Mouse (Mus musculus) effector memory CD4-positive, alpha-beta T cell, adult 5 months (primary cell): ENCODE measurements around the gene Smco3. TPM values are rescaled to one million over a fixed set of nuclear protein-coding genes. Genes with fewer than 3 reads are reported as not detected.

Source experiments
- polyA plus RNA-seq: library from polyadenylated mRNA; unstranded; fragments of 100-300 nt; shearing (Covaris generic); gene quantifications from one replicate; pipeline ENCODE4 v1.2.1, GENCODE M21; 2017

The Smco3 gene
- polyA plus RNA-seq: not detected

DNA sequence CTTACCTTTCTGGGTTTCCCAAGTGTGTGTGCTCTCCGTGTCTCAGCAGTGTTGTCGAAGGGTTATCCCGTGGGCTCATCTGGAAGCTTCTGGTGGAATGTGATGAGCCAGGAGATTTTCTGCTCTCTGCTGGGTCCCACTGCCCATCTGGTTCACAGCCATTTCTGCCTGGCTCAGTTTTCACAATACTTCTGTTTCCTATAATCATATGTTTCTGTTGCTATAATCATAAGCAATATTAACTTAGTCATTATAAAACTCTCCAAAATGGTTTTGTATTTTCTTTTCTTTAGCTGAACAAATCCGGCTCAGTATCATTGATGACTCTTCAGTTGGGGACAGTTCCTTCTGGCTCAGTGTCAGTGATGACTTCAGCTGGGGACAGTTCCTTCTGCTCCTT is at the start of gene Smco3:
Gene Smco3, minus strand, starts transcription at position 101 of the 400 bp plus-strand sequence.

DNA sequence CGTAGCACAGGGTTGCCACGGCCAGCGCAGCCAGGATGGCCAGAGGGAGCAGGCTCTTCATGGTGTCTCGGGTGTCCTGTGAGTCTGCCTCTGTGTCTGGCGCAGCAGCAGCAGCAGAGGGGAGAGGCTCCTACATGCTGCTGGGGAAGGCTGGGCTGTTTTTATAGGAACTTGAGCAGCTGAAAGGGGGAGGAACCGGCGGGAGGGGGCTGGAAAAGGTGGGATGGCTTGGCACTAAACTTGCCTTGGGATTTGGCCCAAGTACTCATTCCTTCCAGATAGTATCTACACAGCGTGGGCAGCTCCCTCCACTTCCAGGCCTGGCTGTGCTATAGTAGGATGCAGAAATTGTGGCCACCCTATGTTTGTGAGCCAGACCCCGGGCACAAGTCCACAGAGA is 40.4 kb upstream of the Smco3 start, which contains the start of gene Mgp:
Gene Mgp, minus strand, starts transcription at position 154 of the 400 bp plus-strand sequence.

GRCm38 (mm10) chr6:136857186-136857872 is 22.1 kb upstream of the Smco3 start, which contains the start of gene Art4:
Gene Art4 (minus strand): TSS chr6:136857733.

GRCm38 (mm10) chr6:136827881-136828561 is 7.2 kb downstream of the Smco3 start, which contains the start of gene Wbp11:
Gene Wbp11 (minus strand): TSS chr6:136828233.

GRCm38 (mm10) chr6:136827516-136827880 is 7.8 kb downstream of the Smco3 start, which contains the start of gene BC049715:
Gene BC049715 (plus strand): TSS chr6:136827626.

DNA sequence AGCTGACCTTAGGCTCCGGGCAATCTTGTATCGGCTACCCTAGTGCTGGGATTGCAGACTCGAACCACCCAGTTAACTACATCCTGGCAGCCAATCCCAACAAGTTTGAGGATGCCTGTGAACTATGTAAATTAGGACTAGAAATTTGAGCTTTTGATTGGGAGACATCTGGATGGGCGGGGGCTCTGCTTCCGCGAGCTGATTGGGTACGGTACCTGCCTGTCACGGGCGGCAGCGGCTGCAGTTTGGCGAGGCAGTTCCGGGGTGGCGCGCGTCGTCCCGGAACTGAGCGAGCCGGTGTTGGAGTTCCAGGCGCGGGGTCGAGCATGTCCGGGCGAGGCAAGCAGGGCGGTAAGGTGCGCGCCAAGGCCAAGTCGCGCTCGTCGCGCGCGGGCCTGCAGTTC is 27.2 kb downstream of the Smco3 start, which contains the start of gene H2afj:
Gene H2afj, plus strand, starts transcription at position 231 of the 404 bp plus-strand sequence.

GRCm38 (mm10) chr6:136803739-136804633 is 31.3 kb downstream of the Smco3 start, which contains the start of gene Hist4h4:
Gene Hist4h4 (minus strand): TSS chr6:136804415.

DNA sequence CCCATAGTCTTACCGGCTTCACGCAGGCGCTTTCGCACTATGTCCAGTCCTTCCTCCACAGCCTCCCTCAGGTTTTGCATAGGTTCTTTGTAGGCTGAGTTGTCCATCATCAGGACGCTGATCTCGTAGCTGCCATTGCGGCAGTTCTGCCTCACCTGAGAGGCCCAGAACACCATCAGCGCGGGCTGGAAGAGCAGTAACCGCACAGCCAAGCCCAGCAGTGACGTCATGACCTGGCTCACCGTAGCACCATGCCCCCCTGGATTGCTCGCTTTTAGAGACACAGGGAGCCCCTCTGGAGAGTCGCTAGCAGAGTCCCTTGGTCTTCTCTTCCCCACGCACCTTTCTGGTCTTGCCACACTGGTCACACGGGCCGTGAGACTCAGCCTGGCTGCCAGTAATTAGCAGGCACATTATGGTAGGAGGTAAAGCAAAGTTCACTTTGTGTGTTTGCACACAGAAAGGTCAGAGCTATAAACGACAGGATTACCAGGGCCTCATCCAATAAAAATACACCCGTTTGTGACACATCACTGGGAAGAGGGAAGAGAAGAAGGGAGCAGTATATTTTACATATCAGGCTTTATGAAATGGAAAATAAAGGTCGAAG is 53.8 kb downstream of the Smco3 start, which contains the start of gene Gucy2c:
Gene Gucy2c, minus strand, starts transcription at position 389 of the 610 bp plus-strand sequence.

Other genes with a start within 250 kb of the Smco3 start
- gene Plbd1, start 173.5 kb downstream of the Smco3 start, polyA plus RNA-seq: 0.17 TPM
- not detected for gene Gucy2c, start 53.7 kb downstream of the Smco3 start, polyA plus RNA-seq
- gene Hist4h4, start 31.0 kb downstream of the Smco3 start, polyA plus RNA-seq: 1.5 TPM
- 144 TPM for gene H2afj, start 27.2 kb downstream of the Smco3 start, polyA plus RNA-seq
- gene BC049715, start 7.8 kb downstream of the Smco3 start, polyA plus RNA-seq: 2.3 TPM
- 161 TPM for gene Wbp11, start 7.2 kb downstream of the Smco3 start, polyA plus RNA-seq
- not detected for gene Art4, start 22.3 kb upstream of the Smco3 start, polyA plus RNA-seq
- not detected for gene Mgp, start 40.4 kb upstream of the Smco3 start, polyA plus RNA-seq
- 1.6 TPM for gene Erp27, start 86.7 kb upstream of the Smco3 start, polyA plus RNA-seq
- 0.51 TPM for gene Pde6h, start 88.4 kb upstream of the Smco3 start, polyA plus RNA-seq
- gene Arhgdib, start 106.4 kb upstream of the Smco3 start, polyA plus RNA-seq: 1,327 TPM